Mouse (Mus musculus): ENCODE results near the gene Gm17019. TPM values are rescaled to one million over a fixed set of nuclear protein-coding genes. Genes with fewer than 3 reads are reported as not detected.
"Not testable (repeated sequence)": the region's sequence is repeated elsewhere in the genome, so short reads cannot be mapped to it uniquely, and the experiment has no call there.

Gm17019 gene
- total RNA-seq, 1 experiment from 2014 or later: not detected

- DNase-seq: not testable (repeated sequence)
Observed at GRCm38 (mm10) chr5:14996670-14997249, 36.0 kb downstream of the Gm17019 start.

- DNase-seq: not testable (repeated sequence)
Observed at GRCm38 (mm10) chr5:14994124-14994523, 38.7 kb downstream of the Gm17019 start.

- DNase-seq: not testable (repeated sequence)
Observed at GRCm38 (mm10) chr5:14990375-14991158, 42.2 kb downstream of the Gm17019 start.

GRCm38 (mm10) chr5:14986649-14987387 is 46.0 kb downstream of the Gm17019 start:
- DNase-seq: not testable (repeated sequence)

Other genes starting within 250 kb of the Gm17019 start
- gene Gm9758, start 118.1 kb downstream of the Gm17019 start, total RNA-seq (2021): not detected in 2 replicates
- gene Speer4e, start 94.6 kb downstream of the Gm17019 start, total RNA-seq (2021): not detected in 2 replicates
- gene Gm10354, start 54.1 kb downstream of the Gm17019 start, total RNA-seq (2021): not detected in 2 replicates

Measured in adrenal gland, postnatal 14 days (tissue).